Mouse (Mus musculus): ENCODE data around the gene Ltb4r2.

Gene Ltb4r2

DNA sequence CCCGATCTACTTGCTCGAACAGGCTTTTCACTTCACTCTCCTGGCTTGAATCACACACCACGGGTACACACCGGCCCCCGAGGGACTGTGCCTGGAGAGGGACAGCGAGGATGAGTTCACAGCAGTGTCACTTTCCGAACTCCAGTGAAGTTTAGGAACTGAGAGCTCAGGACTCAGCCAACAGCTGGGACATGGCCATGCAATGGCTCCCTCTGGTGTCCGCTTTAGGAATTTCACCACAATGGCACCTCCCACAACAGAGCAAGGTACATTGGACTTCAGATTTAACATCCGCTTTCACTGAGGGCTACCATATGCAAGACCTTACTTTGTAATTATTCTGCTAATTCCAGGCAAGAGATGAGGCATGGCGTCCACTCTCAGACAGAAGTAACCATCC is 17.5 kb upstream of the Ltb4r2 start:
- DNase-seq, result peak; percentile 81

DNA sequence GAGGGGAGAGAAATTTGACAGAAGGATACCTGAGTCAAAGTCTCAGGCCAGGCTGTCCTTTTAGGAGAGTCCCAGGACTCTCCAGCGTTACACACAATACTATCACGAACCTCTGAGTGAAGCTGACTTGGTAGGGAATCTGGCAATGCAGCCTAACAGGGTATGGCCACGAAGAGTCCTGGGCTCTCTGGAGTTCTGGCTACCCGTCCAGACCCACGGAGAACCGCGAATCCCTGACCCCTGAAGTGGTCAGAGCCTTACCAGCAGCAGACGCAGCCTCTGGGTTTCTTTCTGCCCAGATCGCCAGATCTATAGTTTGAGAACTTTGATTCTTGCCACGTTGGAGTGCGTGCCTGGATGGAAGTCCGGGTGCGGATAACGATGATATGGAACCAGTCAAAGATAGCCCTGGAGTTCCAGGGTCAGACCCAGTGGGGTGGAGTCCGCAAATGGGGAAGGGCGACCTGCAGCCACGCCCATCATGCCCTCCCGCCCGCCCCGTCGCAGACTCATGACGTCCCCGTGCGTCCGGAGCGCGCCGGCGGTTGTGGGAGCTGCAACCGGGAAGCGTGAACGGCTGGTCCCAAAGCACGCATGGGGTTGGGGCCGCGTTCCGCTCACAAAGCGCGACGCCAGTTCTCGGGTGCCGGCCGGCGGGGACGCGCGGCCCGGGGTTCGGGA is 15.9 kb upstream of the Ltb4r2 start, which contains the start of the genes Dhrs1 and Nop9:
Dhrs1 (minus strand) TSS at position 511 of the 681 bp plus-strand sequence.
Nop9 (plus strand) TSS at position 514 of the 681 bp plus-strand sequence.
- peak; percentile 78 for DNase-seq

DNA sequence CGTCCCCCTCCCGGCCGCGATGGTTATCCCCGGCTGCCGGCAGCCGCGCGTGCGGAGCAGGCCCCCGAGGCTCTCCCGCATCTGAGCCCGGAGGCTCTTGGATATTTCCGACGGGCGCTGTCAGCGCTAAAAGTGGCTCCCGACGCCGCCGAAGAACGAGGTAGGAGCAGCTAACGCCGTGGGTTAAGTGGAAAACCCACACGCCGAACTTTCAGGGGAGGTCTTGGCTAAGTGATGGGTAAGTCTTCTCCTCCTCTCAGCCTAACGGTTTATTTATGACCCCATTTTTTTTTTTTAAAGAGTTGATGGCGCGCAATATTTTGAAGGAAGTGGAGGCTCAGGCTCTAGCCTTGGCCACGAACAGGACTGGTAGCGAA is 15.4 kb upstream of the Ltb4r2 start:
- no peak for DNase-seq

DNA sequence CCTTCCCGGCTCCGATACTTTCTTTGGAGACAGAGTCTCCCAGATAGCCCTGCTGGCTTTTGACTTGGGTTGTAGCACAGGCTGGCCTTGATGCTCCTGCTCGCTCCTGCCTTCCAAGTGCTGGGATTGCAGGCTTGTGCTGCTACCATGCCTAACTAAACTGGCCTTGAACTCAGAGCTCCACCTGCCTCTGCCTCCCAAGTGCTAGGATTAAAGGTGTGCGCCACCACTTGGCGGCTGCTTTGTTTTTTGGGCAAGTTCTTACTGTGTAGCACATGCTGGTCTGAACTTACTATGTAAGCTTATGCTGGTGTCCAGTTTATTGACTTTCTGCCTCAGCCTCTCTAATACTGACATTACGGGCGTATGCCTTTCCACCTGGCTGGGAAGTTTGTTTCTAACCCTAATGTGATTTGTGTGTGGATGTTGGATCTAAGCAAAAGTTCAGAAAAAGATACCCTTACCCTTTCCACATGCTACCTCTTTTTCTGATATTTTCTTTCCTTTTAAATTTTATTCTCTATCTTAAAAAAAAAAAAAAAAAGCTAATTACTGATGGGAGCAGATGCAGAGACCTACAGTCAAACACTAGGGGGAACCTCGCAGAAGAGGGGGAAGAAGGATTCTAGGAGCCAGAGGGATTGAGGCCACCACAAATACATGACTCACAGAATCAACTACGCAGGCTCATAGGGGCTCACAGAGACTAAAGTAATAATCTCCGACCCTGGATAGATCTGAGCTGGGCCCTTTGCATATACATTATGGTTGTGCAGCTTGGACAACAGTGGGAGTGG is 14.0 kb upstream of the Ltb4r2 start:
- no peak for DNase-seq

DNA sequence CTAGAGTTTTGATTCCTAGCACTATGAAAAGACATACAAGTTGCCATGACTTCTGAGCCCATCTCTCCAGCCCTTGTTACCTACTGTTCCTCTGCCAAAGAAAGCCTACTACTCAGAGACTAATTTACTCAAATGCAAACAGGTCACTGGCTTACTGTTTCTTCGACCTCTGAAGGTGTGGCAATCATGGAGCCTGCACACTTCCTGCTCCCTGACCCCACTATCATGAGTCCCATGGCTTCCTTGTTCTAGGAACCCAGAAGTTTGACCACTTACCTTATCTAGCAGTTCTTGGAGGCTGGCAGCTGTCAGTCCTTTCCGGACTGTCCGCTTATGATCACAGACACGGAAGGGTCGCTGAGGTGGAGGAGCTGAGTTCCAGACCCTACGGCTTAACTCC is 3.7 kb upstream of the Ltb4r2 start:
- no peak for DNase-seq

DNA sequence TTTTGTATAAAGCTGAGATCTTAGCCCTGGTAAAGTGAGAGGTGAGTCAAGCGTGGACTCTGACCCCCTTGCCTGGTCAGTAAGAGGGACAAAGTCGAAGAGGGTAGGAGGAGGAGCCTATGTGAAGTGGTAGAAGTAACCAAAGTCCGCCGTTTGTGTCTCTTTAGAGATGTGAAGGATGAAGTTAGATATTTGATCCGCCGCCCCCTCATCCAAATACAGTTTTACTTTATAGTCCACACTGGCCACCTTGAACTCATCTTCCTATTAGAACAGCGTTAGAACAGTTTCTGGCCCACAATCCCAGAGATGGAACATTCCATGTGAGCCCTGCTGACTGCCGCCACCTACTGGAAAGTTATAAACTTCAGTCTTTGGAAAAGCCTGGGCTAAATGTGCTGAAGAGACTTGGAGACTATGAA is 2.9 kb upstream of the Ltb4r2 start, which contains the start of gene Cideb:
Cideb (minus strand) TSS at position 96 of the 422 bp plus-strand sequence.
- peak; percentile 33 for DNase-seq

DNA sequence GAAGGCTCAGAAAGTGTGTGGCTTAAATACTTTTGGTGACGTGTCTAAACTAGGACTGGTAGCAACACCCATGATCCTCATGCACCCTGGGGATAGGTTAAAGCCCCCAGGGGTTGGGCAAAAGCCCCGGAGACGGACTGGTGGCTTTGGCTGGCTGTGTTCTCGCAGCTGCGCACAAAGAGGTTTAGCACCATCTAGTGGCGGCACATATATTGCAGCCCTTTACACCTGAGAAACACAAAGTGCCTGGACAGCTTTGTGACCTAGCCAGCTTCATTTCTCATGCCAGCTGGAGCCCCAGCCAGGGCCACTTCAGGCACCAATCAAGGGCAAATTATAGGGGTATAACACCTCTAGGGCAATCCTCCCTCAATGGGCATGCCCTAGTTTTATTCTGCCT is 1.1 kb upstream of the Ltb4r2 start:
- peak; percentile 89 for DNase-seq

DNA sequence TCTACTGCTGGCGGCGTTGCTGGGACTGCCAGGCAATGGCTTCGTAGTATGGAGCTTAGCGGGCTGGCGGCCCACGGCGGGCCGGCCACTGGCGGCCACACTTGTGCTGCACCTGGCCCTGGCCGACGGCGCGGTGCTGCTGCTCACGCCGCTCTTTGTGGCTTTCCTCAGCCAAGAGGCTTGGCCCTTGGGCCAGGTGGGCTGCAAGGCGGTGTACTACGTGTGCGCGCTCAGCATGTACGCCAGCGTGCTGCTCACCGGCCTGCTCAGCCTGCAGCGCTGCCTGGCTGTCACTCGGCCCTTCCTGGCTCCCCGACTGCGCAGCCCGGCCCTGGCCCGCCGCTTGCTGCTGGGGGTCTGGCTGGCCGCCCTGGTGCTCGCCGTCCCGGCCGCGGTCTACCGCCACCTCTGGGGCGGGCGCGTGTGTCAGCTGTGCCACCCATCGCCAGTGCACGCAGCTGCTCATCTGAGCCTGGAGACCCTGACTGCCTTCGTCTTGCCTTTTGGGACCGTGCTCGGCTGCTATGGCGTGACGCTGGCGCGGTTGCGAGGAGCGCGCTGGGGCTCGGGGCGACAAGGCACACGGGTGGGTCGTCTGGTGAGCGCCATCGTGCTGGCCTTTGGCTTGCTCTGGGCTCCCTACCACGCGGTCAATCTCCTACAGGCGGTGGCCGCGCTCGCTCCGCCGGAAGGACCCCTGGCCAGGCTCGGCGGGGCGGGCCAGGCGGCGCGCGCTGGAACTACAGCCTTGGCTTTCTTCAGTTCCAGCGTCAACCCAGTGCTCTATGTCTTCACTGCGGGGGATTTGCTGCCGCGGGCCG is 983 bp downstream of the Ltb4r2 start:
- DNase-seq, result peak; percentile 43

DNA sequence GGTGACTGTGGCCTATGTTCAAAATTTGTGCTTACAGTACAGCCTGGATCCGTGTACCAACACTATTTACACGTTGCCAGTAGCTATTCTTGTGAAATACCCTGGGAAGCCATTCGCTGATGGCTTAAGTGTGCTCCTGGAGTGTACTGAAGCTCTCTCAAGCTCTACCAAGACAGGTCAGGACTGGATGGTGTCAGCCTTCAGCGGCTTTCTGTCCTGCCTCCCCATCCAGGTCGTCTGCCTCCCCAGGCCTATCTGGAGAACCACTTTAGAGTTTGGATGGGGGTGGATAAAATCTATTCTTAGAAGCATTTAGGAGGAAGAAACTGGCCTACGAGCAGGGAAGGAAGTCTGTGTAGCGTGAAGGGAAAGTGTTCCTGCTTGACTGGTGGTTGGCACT is 1.9 kb downstream of the Ltb4r2 start:
- DNase-seq, result no peak

DNA sequence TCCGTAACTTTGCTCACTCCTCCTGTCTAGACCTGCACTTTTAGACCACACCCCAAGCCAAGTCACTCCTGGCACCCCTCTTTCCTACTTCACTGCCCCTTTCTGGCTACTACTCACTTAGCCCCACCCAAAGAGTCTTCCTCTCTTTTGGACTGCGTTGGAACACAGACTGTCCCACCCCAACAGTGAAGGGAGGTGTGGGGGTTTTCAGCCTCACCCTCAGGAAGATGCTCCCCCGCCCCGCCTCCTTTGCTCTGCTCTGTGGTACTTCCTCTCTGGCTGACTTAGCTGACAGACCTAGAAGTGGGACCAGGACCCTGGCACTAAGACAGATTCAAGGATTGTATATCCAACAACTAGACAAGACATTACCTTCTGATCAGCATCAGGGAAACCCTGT is 4.5 kb downstream of the Ltb4r2 start, which contains the start of gene Ltb4r1:
Ltb4r1 (plus strand) TSS at position 267 of the 400 bp plus-strand sequence.
- DNase-seq, result no peak

DNA sequence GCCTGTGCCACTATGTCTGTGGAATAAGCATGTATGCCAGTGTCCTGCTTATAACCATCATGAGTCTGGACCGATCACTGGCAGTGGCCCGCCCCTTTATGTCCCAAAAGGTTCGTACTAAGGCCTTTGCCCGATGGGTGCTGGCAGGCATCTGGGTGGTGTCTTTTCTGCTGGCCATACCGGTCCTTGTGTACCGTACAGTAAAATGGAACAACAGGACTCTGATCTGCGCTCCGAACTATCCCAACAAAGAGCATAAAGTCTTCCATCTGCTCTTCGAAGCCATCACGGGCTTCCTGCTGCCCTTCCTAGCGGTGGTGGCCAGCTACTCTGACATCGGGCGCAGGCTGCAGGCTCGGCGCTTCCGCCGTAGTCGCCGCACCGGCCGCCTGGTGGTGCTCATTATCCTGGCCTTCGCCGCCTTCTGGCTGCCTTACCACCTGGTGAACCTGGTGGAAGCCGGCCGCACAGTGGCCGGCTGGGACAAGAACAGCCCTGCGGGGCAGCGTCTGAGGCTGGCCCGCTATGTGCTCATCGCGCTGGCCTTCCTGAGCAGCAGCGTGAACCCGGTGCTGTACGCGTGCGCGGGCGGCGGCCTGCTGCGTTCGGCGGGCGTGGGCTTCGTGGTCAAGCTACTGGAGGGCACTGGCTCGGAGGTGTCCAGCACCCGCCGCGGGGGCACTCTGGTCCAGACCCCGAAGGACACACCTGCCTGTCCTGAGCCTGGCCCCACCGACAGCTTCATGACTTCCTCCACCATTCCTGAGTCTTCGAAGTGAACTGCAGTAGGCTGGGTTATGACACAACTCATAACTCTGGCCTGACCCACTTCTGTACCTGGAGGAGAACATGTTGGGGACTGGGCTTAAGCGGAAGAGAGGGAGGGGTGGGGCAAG is 6.5 kb downstream of the Ltb4r2 start:
- DNase-seq, result peak; percentile 75

DNA sequence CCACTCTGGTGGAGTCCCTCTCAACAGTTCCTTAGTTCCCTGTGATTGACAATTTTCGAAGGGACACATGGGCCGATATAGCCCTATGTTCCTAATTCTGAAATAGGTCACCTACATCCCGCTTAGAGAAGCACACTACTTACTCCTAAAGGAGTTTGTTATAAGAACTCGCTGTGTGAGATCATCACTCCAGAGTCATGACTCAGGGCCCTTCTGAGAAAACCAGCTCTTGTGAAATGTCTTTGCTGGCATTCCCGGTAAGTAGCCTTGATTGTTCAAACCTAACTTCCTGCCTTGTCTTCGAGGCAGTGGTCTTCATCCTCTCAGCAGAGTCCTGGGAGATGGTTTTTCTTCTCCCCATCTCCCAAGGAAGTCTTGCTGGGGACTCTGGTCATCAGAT is 7.3 kb downstream of the Ltb4r2 start:
- DNase-seq, result no peak

DNA sequence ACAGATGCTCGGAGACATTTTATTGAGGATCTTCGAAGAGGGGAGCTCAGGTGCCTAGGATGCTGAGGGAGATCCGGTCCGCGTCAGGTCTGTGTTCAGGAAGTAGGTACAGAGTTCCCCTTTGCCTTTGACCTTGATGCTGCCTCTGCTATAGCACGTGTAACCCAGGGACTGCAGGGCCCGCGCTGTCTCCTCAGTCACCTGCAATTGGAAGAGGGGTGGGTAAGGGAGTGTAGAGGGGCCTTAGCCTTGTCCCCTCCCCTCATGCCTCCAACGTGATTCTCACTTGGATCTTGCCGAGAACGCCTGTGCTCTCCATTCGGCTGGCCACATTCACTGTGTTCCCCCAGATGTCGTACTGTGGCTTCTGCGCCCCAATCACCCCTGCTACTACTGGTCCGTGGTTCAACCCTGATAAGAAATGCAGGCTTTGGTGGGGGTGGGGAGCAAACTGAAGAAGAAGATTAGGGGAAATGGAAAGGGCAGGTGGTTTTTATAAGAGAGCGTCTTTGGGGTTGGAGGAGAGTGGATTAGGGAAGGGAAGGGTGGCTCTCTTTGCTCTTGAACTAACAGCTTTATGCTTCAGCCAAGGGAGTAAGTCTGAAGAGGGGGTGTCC is 8.0 kb downstream of the Ltb4r2 start:
- DNase-seq, result no peak

DNA sequence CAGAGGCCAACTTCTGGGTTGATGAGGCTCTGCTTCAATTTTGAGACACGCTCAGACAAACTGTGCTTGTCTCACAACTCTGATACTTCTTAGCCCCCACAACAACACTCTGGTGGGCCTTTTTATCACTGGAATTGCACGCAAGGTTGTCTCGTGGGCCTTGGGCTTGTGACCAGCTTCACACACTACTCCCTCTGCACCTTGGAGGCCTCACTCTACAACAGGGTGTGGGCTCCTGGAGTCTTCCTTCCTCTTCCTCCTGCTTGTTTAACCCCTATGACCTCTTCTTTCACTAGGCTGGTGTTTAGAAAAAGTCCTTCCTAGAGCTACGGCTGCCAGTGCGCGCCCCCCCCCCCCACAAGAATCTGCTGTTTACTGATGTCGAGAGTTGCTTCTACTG is 15.5 kb downstream of the Ltb4r2 start:
- no peak for DNase-seq

DNA sequence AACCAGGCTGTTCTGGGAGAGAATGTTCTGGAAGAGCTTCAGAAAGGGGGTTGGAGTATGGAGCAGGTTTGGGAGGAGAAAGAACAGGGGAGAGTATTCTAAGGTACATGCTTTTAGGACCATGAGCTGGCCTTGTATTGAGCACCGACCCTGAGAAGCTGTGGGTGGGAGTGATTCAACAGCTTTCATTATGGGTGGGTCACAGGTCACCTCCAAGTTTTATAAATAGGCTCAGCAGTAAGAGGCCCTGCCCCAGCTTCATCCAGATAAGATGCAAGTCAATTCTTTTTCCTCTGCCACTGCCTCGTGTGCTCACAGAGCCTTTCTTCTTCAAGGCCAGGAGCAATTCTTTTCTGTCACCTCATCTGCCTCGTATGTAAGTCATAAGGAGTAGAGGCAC is 15.9 kb downstream of the Ltb4r2 start:
- no peak for DNase-seq

DNA sequence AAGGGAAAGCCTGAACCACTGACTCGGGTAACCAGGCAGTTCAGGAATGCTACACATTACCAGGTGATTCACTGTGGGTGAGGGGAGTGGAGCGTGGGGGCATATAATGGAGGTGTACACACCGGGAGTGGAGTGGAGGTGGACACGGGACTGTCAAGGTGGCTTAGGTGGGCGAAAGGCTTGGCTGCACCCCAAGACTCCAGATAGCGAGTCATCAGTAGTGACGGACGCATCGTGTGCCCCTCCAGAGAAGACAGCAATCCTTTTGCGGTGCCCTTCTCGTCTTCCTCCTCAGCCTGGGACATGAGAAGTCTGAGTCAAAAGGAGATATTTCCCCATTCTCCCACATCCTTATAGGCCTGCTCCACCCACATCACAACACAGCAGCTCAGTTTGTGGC is 16.6 kb downstream of the Ltb4r2 start:
- no peak for DNase-seq

DNA sequence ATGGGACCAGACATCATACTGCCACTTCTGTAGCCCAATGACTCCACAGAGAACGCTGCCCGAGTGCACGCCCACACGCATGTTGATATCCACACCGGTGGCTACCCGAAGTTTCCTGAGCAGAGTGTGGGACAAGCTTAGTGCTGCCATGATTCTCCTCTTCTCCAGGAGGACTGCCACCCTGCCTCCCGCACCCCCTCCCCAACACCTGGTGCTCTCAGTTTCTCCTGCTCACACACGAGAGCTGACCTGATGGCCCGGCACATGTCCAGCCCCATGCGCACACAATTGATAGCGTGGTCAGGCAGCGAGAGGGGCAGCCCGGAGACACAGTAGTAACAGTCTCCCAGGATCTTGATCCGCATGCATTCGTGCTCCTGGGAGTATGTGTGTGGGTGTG is 17.5 kb downstream of the Ltb4r2 start:
- DNase-seq, result no peak

DNA sequence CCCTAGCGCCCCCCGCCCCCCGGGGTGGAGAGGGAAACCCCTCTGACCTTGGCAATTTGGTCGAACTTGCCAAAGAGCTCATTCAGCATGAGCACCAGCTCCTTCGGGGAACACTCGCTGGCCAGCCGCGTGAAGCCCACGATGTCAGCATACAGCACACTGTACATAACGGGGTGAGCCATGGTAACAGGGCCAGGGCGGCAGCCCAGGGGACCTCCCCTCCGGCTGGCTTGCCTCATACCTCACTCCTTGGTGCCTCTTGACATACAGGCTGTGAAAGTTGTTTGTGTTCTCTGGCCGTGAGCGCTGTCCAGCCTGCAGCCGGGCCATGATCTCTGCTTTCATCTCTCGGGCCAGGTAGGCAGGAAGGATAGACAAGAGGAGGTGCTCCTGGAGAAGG is 18.4 kb downstream of the Ltb4r2 start:
- DNase-seq, result no peak

DNA sequence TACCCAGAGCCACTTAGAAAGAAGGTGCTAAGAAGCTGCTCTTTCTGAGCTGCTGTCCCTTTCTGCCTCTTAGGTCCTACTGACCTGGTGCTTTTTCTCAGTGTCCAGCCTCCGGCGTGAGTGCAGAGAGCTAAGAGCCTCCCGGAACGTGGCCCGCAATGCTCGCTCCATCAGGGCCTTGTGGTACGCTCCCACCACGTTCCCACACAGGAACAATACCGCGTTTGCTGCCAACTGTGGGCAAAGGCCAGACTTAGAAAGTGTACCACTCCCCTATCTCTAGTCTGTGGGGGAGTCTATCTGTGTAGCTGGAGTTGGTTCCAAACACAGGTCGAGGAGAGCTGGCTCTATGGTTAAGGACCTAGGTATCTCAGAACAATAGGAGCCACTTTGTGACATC is 19.5 kb downstream of the Ltb4r2 start:
- no peak for DNase-seq

DNA sequence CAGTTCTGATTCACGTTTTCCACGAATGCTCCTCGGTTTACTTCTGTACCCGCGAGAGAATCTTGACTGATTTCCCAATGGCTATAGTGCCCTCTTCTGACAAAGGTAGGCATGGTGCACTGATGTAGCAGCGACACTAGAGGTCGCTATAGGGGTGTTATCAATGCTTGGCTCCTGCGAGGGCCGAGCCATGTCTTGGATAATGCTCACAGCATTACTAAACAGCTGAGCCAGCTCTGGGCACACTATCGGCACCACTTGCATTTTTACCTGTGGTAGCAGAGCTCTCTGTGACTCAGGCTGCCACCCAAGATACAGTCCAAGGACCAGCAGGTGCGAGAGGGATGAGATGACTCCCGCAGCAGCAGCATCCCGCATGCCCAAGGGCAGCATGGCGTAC is 20.1 kb downstream of the Ltb4r2 start:
- DNase-seq, result peak; percentile 59

DNA sequence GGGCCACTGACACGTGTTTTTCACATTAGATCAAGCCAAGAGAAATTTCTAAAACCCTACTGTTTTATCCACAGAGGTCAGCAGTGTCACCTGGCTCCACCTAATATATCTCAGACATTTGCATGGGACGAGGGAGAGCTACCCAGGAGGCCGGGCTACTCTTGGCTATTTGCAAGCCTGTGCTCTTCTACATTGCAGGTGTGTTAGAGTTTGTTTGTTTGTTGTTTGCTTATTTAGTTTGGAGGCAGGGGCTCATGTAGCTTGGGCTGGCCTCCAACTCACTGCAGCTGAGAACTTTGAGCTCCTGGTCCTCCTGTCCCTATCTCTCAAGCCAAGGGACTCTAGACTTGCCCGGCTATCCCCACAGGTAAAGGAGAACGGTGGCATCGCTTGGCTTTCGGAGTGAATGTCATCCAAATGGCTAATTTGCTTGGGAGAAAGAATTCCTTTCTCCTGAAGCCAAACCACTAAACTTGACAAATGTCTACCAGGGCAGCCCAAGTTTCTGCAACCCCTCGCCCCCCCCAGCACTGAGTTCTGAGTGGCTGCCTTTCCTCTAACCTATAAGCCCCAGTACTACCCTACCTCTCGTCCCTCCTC is 21.2 kb downstream of the Ltb4r2 start:
- DNase-seq, result no peak

Measured in cerebellum, adult 8-10 months (tissue).